Mouse (Mus musculus) heart, postnatal 0 days (tissue): Measurements from ENCODE around the gene Slc48a1. TPM values are rescaled to one million over a fixed set of nuclear protein-coding genes. Genes with fewer than 3 reads are reported as not detected.

Experiments used
- ATAC-seq: fragments of 200-750 bp; cut with Nextera tagmentation; 2 replicates; pipeline ENCODE4 v1.8.0; 2017; ENCODE audit warnings: low read depth, moderate number of reproducible peaks, moderate library complexity; ENCODE audit not compliant: insufficient read depth
- DNase-seq: peaks from one replicate; pipeline ENCODE4 v3.0.0-alpha.2; 2016; ENCODE audit warnings: low spot score
- H3K27ac ChIP-seq: fragments of 300-500 bp; sonication (generic); 2 replicates; pipeline ENCODE4 v1.5.1; 2014; ENCODE audit warnings: low read depth, mild to moderate bottlenecking
- H3K27me3 ChIP-seq: fragments of 300-500 bp; sonication (generic); 2 replicates; pipeline ENCODE4 v1.6.1; 2014; ENCODE audit warnings: low read length, mixed read lengths; ENCODE audit not compliant: control insufficient read depth, insufficient read depth
- H3K36me3 ChIP-seq: fragments of 300-500 bp; sonication (generic); replicated peaks from 2 replicates; pipeline ENCODE4 v1.6.1; 2014; ENCODE audit warnings: low read length, mixed read lengths; ENCODE audit not compliant: control insufficient read depth, insufficient read depth
- H3K4me1 ChIP-seq: fragments of 300-500 bp; sonication (generic); 2 replicates; pipeline ENCODE4 v1.6.1; 2014; ENCODE audit warnings: antibody characterized with exemption; ENCODE audit not compliant: control insufficient read depth, insufficient read depth
- H3K4me2 ChIP-seq: fragments of 300-500 bp; sonication (generic); 2 replicates; pipeline ENCODE4 v1.6.1; 2014; ENCODE audit warnings: low read depth, mild to moderate bottlenecking, low read length, moderate library complexity
- H3K4me3 ChIP-seq: fragments of 300-500 bp; sonication (generic); 2 replicates; pipeline ENCODE4 v1.5.1; 2014; ENCODE audit warnings: low read depth, low read length
- H3K9ac ChIP-seq: fragments of 300-500 bp; sonication (generic); replicated peaks from 2 replicates; pipeline ENCODE4 v1.6.1; 2014; ENCODE audit warnings: low read depth, low read length, mixed read lengths
- H3K9me3 ChIP-seq: fragments of 300-500 bp; sonication (generic); replicated peaks from 2 replicates; pipeline ENCODE4 v1.6.1; 2016; ENCODE audit warnings: low read length; ENCODE audit not compliant: control insufficient read depth
- CTCF ChIP-seq: IDR thresholded peaks from 2 replicates; pipeline ENCODE4 v1.5.1; 2016; ENCODE audit warnings: antibody characterized with exemption, control low read depth, low read depth
- EP300 ChIP-seq: IDR thresholded peaks from 2 replicates; pipeline ENCODE4 v1.6.1; 2016; ENCODE audit warnings: antibody characterized with exemption, low read depth
- WGBS: fragments of 180-500 bp; shearing (Covaris S2); extraction: QIAGEN DNeasy Blood & Tissue Kit; methylation state at CpG from one replicate; pipeline ENCODE4 v1.1.7; 2014; 5-methylcytosine and 5-hydroxymethylcytosine counted together
- polyA plus RNA-seq: library from polyadenylated mRNA; unstranded; fragments of >200 nt; fragmentation: Nextera tagmentation; extraction: Ambion mirVana; gene quantifications from 2 replicates; pipeline ENCODE4 v1.2.1, GENCODE M21; 2015
- total RNA-seq: library from RNA; depleted of rRNA; stranded (reverse); fragments of >200 nt; gene quantifications from 2 replicates; pipeline ENCODE4 v1.2.3, GENCODE M21; 2014; ENCODE audit warnings: low replicate concordance

Gene Slc48a1
- total and polyA plus RNA-seq, 2 experiments from 2014 or later, result 76.1 to 92.1 TPM

GRCm38 (mm10) chr15:97821321-97821982 is 43.1 kb downstream of the Slc48a1 start:
- peaks cover 7% of the 10 kb centered on the region; the same call in 1 of the 2 replicates for H3K36me3 ChIP-seq
- 17% methylated on average over 10 of the region's 10 CpGs for WGBS
- DNase-seq, result peak; percentile 88
- peak overlapping the region; percentile 86 for H3K27ac ChIP-seq
- TF ChIP-seq EP300 (0 out of 2 replicates have a peak, but pooled peaks have one; percentile 57), CTCF (peak; percentile 32; the same call in 1 of the 2 replicates)
- H3K27me3 ChIP-seq, result no peaks in the 10 kb centered on the region
- H3K4me3 ChIP-seq, result no peak overlapping the region
- peak; percentile 73 for ATAC-seq
- no peak overlapping the region; the same call in 1 of the 2 replicates for H3K9ac ChIP-seq
- H3K9me3 ChIP-seq, result no peaks in the 10 kb centered on the region
- peaks cover 60% of the 10 kb centered on the region for H3K4me1 ChIP-seq
- peak overlapping the region; percentile 45 for H3K4me2 ChIP-seq

- H3K4me2 ChIP-seq, result peak overlapping the region; percentile 45; the same call in 1 of the 2 replicates
- H3K9ac ChIP-seq, result no peak overlapping the region; the same call in 1 of the 2 replicates
Observed at GRCm38 (mm10) chr15:97821983-97822363, 43.7 kb downstream of the Slc48a1 start.

GRCm38 (mm10) chr15:97822545-97823228 is 44.4 kb downstream of the Slc48a1 start:
- no peak for ATAC-seq
- no peaks in the 10 kb centered on the region for H3K9me3 ChIP-seq
- peak overlapping the region; percentile 44 for H3K27ac ChIP-seq
- H3K4me3 ChIP-seq, result no peak overlapping the region
- H3K36me3 ChIP-seq, result peaks cover 7% of the 10 kb centered on the region; the same call in 1 of the 2 replicates
- WGBS, result 42% methylated on average over 12 of the region's 12 CpGs
- no peak for DNase-seq
- 0 out of 2 replicates have a peak overlapping the region, but pooled peaks have one; percentile 45 for H3K4me2 ChIP-seq
- no peak for TF ChIP-seq EP300
- no peak for TF ChIP-seq CTCF
- no peaks in the 10 kb centered on the region for H3K27me3 ChIP-seq
- H3K4me1 ChIP-seq, result peaks cover 65% of the 10 kb centered on the region
- no peak overlapping the region for H3K9ac ChIP-seq

More at GRCm38 (mm10) chr15:97821983-97822363, 43.7 kb downstream of the Slc48a1 start:
- Histone ChIP-seq H3K9me3 (no peaks in the 10 kb centered on the region), H3K36me3 (peaks cover 7% of the 10 kb centered on the region; the same call in 1 of the 2 replicates), H3K27ac (peak overlapping the region; percentile 86), H3K4me1 (peaks cover 65% of the 10 kb centered on the region), H3K27me3 (no peaks in the 10 kb centered on the region), H3K4me3 (no peak overlapping the region)
- WGBS, result 63% methylated on average over 6 of the region's 6 CpGs
- DNase-seq, result no peak
- no peak for ATAC-seq
- no peak for TF ChIP-seq CTCF
- no peak for TF ChIP-seq EP300

GRCm38 (mm10) chr15:97823479-97823878 is 45.2 kb downstream of the Slc48a1 start:
- Histone ChIP-seq H3K4me3 (no peak overlapping the region), H3K36me3 (peaks cover 7% of the 10 kb centered on the region; the same call in 1 of the 2 replicates), H3K27me3 (no peaks in the 10 kb centered on the region), H3K9ac (no peak overlapping the region), H3K27ac (peak overlapping the region; percentile 44), H3K4me2 (0 out of 2 replicates have a peak overlapping the region, but pooled peaks have one; percentile 4), H3K9me3 (no peaks in the 10 kb centered on the region), H3K4me1 (peaks cover 71% of the 10 kb centered on the region)
- ATAC-seq (no peak), DNase-seq (no peak)
- TF ChIP-seq EP300, result no peak
- TF ChIP-seq CTCF, result no peak
- 68% methylated on average over 12 of the region's 12 CpGs for WGBS

- WGBS, result 52% methylated on average over 6 of the region's 6 CpGs
- Histone ChIP-seq H3K4me3 (no peak overlapping the region), H3K9ac (no peak overlapping the region), H3K4me2 (peak overlapping the region; percentile 64; the same call in 1 of the 2 replicates), H3K4me1 (peaks cover 76% of the 10 kb centered on the region), H3K9me3 (no peaks in the 10 kb centered on the region), H3K27me3 (no peaks in the 10 kb centered on the region), H3K27ac (peak overlapping the region; percentile 81), H3K36me3 (peaks cover 7% of the 10 kb centered on the region; the same call in 1 of the 2 replicates)
- TF ChIP-seq CTCF (no peak), EP300 (no peak)
- DNase-seq (no peak), ATAC-seq (no peak)
Observed at GRCm38 (mm10) chr15:97824042-97824441, 45.7 kb downstream of the Slc48a1 start.
